Mouse (Mus musculus): ENCODE measurements around the gene Capn1.

- TF ChIP-seq POLR2A (IDR thresholded peaks at IDR 0.05; ENCODE audit: borderline replicate concordance, extremely low read depth, low read depth, low read length) (no peak), CTCF (IDR thresholded peaks at IDR 0.05; ENCODE audit: insufficient read depth, low read length) (no peak)
Observed at GRCm38 (mm10) chr19:5967664-5968063, 48.0 kb downstream of the Capn1 start.

Measured in lung, adult 2 months (tissue).